8 mouse cellular contexts compared by ENCODE assay signal in genomic region chr17:35996949-35997348, GRCm38 (mm10). TPM values are rescaled to one million over a fixed set of nuclear protein-coding genes. Genes with fewer than 3 reads are reported as not detected.
DNase-seq lines count a peak whose midpoint lies in the region; ATAC-seq lines count a peak whose summit lies in the region.

No protein-coding gene starts in this region.

- no peaks in the 10 kb centered on the region for H3K27me3 ChIP-seq in hindbrain, embryonic 13.5 days

- H3K4me2 ChIP-seq in hindbrain, embryonic 13.5 days: no peak overlapping the region

- DNase-seq in Muller cell, postnatal 12 days (ENCODE audit: inconsistent ontology term): peak; percentile 88
- peak; percentile 98 to 99 for DNase-seq in cerebellum, postnatal 10 days
- peak; percentile 86 to 95 for DNase-seq in frontal cortex, postnatal 14 days (ENCODE audit: low spot score in 2 of 2)
- DNase-seq in layer of hippocampus, postnatal 25 days (ENCODE audit: extremely low spot score in 1 of 2, low spot score in 1 of 2): peak; percentile 84 to 99
- DNase-seq in lung, postnatal 25 days (ENCODE audit: low spot score): peak; percentile 98
- peak; percentile 98 for DNase-seq in retina, embryonic 14.5 days (ENCODE audit: low spot score)
- DNase-seq in thymus, postnatal 4 days: peak; percentile 98

- no peaks in the 10 kb centered on the region for H3K9me3 ChIP-seq in hindbrain, embryonic 13.5 days

- ATAC-seq in hindbrain, embryonic 13.5 days (ENCODE audit: low FRiP score): peak; percentile 57

- WGBS in hindbrain, embryonic 13.5 days: 1% methylated on average over 11 of the region's 11 CpGs

- no peak overlapping the region for H3K27ac ChIP-seq in hindbrain, embryonic 13.5 days

- H3K4me1 ChIP-seq in hindbrain, embryonic 13.5 days (replicated peaks): peaks cover 29% of the 10 kb centered on the region

- H3K9ac ChIP-seq in hindbrain, embryonic 13.5 days: no peak overlapping the region

- H3K4me3 ChIP-seq in hindbrain, embryonic 13.5 days: no peak overlapping the region

- H3K36me3 ChIP-seq in hindbrain, embryonic 13.5 days: no peaks in the 10 kb centered on the region

RNA-seq across cellular contexts. Expression of gene Prr3, which starts 16.9 kb away (rescaled TPM):
- polyA plus RNA-seq in hindbrain, embryonic 13.5 days (2015; fragmentation: Nextera tagmentation; extraction: Ambion mirVana): 72.8 and 73.5 TPM in 2 replicates
- total RNA-seq in layer of hippocampus, postnatal 25 days (2021): 10 to 100 TPM; 40.2 to 53.1 TPM

RNA-seq across cellular contexts. Expression of gene Gnl1, which starts 17.3 kb away (rescaled TPM):
- polyA plus RNA-seq in hindbrain, embryonic 13.5 days (2015; fragmentation: Nextera tagmentation; extraction: Ambion mirVana): 53.6 and 53.7 TPM in 2 replicates
- 100 to 1,000 TPM; 143 to 153 TPM for total RNA-seq in layer of hippocampus, postnatal 25 days (2021)

RNA-seq across cellular contexts. Expression of gene H2-T24, which starts 23.4 kb away (rescaled TPM):
- polyA plus RNA-seq in hindbrain, embryonic 13.5 days (2015; fragmentation: Nextera tagmentation; extraction: Ambion mirVana): 8.8 and 9.5 TPM in 2 replicates
- total RNA-seq in layer of hippocampus, postnatal 25 days (2021): 1 to 10 TPM; 1.4 to 1.7 TPM

RNA-seq across cellular contexts. Expression of gene Abcf1, which starts 27.4 kb away (rescaled TPM):
- 96.6 and 103 TPM in 2 replicates for polyA plus RNA-seq in hindbrain, embryonic 13.5 days (2015; fragmentation: Nextera tagmentation; extraction: Ambion mirVana)
- total RNA-seq in layer of hippocampus, postnatal 25 days (2021): 10 to 100 TPM; 70.3 to 80.6 TPM

RNA-seq across cellular contexts. Expression of gene H2-T23, which starts 35.7 kb away (rescaled TPM):
- 3.2 and 3.3 TPM in 2 replicates for polyA plus RNA-seq in hindbrain, embryonic 13.5 days (2015; fragmentation: Nextera tagmentation; extraction: Ambion mirVana)
- 1 to 10 TPM; 3.9 to 4.8 TPM for total RNA-seq in layer of hippocampus, postnatal 25 days (2021)
